8 mouse cellular contexts compared by ENCODE assay signal in the genomic region with DNA sequence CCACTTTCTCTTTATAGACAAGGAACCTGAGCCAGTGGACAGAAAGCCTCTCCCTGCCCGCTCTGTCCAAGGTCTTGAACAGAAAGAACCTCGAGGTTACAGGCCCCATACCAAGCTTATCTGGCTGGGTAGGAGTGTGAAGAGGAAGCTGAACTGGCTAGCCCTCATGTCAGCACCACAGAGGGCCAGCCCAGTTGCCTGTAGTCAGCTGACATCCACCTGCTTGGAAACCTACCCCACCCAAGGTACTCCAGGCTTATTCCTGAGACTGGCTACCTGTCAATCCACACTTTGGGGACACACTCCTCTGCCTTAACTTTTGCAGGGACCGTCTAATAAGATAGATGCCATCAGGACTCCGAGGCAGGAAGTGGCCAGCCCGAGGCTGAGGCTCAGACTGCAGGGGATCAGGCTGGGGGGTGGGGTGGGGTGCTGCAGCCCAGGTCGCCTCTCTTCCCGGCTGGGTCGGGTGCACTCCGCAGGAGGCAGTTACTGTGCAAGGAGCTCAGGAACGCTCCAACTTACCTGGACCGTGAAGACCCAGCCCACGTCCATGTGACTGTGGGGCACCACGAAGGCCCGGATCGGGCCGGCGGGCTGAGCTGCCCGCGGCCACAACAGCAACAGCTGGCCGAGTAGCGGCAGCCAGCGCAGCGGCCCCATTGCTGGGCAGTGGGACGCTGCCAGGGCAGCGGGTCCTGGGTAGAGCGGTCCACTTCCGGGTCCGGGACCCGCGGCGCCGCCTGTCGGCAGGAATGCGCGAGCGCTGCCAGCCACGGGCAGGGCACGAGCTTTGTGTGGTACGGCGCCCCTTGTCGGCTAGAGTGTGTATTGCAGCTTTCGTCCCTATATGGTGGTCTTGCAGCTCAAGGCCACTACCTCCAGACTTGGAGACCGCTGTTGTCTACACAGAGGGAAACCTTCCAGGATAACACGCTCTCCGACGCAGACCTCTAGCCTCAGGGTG. TPM values are rescaled to one million over a fixed set of nuclear protein-coding genes. Genes with fewer than 3 reads are reported as not detected.
DNase-seq lines count a peak whose midpoint lies in the region; ATAC-seq lines count a peak whose summit lies in the region.

A gene (minus strand): TSS at position 741 of the 967 bp plus-strand sequence.

- ATAC-seq in activated CD4-positive, CD25-positive, alpha-beta regulatory T cell, adult 4 months: peak; percentile 90
- peak; percentile 92 for ATAC-seq in inflammation-experienced regulatory T-cells, adult 6 months
- peak; percentile 87 for ATAC-seq in megakaryocyte-erythroid progenitor cell, adult 5-6 weeks (replicated peaks; ENCODE audit: low FRiP score, low TSS enrichment, poor library complexity, severe bottlenecking)

- peak; percentile 92 for DNase-seq in embryo, embryonic 10 days (ENCODE audit: low spot score)
- DNase-seq in gastrocnemius, postnatal 14 days: peak; percentile 89
- peak; percentile 78 to 93 for DNase-seq in left cerebral cortex, postnatal 10 days (ENCODE audit: extremely low spot score in 1 of 2, low spot score in 2 of 2)
- DNase-seq in right cerebral cortex, postnatal 25 days: peak; percentile 83
- DNase-seq in urinary bladder, postnatal 4 days (ENCODE audit: low spot score in 2 of 2): peak; percentile 83 to 93

- intact Hi-C loops in gastrocnemius, postnatal 14 days (cut with DNase I; ENCODE audit: low total_unique reads): no loop called here
- intact Hi-C loops in left cerebral cortex, postnatal 10 days (cut with DNase I): loop anchor here (10.0 kb wide), 1 partner anchor 275 kb away; no protein-coding TSS in a partner anchor

RNA-seq across cellular contexts. Expression of the gene that starts here (rescaled TPM):
- polyA plus RNA-seq in activated CD4-positive, CD25-positive, alpha-beta regulatory T cell, adult 4 months (2017; shearing (Covaris generic)): 10 to 100 TPM; 18.0 to 28.5 TPM
- total RNA-seq in gastrocnemius, postnatal 14 days (2021): 1 to 10 TPM; 6.8 to 9.1 TPM
- polyA plus RNA-seq in inflammation-experienced regulatory T-cells, adult 6 months (2017; shearing (Covaris generic)): 10 to 100 TPM; 20.7 to 27.4 (median 23.2) TPM
- total RNA-seq in left cerebral cortex, postnatal 10 days (2021): 10 to 100 TPM; 18.2 to 23.1 TPM
- total RNA-seq in megakaryocyte-erythroid progenitor cell, adult 5-6 weeks (2014; fragmentation: Nextera tagmentation): 17.0 and 17.2 TPM in 2 replicates
- total RNA-seq in megakaryocyte-erythroid progenitor cell, adult 5-6 weeks (2017): 7.8 and 8.3 TPM in 2 replicates

Comparison
In these comparisons a context has a peak if more than half of its experiments do, and no peak if none do; other contexts are left out.
1. Peak in every context shown above with its lines: DNase-seq and ATAC-seq.